Mouse (Mus musculus): ENCODE results near the gene Prkar1a. TPM values are rescaled to one million over a fixed set of nuclear protein-coding genes. Genes with fewer than 3 reads are reported as not detected.

Prkar1a gene
- total RNA-seq (2014; rRNA removed): 47.2 and 56.4 TPM in 2 replicates
- polyA plus RNA-seq (2012; rRNA removed): 51.1 and 59.9 TPM in 2 replicates

DNA sequence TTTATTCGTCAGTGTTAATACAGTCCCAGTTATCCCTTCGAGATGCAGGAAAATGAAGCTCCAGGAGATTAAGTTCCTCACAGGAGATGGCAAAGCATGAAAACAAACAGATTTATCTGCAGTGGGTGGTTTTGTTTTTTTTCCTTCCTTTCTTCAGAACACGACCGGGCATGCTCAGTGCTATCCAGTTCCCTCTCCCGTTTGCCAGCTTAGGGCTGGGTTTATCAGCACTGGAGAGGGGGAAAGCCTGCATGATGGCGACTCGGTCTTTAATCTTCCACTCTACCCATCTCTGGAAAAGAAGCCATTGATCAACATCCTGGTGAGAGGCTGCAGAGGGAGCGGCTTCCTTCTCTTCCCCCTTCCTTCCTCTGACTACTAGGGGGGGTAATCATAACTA, at the start of gene Prkar1a:
Prkar1a (plus strand) TSS at position 200 of the 400 bp plus-strand sequence.
- H3K27me3 ChIP-seq (ENCODE audit: control insufficient read depth, insufficient read depth, low read length): no peaks in the 10 kb centered on the region
- DNase-seq (ENCODE audit: extremely low read depth, low read depth, low spot score): no peak
- peaks cover 23% of the 10 kb centered on the region for H3K79me2 ChIP-seq (ENCODE audit: control insufficient read depth, insufficient read depth, low read length)
- TF ChIP-seq POLR2A (IDR thresholded peaks at IDR 0.05; ENCODE audit: extremely low read depth, insufficient read depth, low read length): no peak
- TF ChIP-seq CTCF (IDR thresholded peaks at IDR 0.05; ENCODE audit: low read depth, low read length): no peak
- peaks cover 16% of the 10 kb centered on the region for H3K4me1 ChIP-seq (ENCODE audit: control insufficient read depth, insufficient read depth, low read length)
- peak within 1 kb of the TSS; percentile 64 for H3K27ac ChIP-seq (replicated peaks; ENCODE audit: insufficient read depth, low read depth, low read length)
- WGBS: 18% methylated on average over 8 of the region's 8 CpGs
- peak within 1 kb of the TSS; percentile 73 for H3K9ac ChIP-seq (ENCODE audit: low read depth, low read length)
- H3K36me3 ChIP-seq (ENCODE audit: control insufficient read depth, insufficient read depth, low read length): peaks cover 4% of the 10 kb centered on the region; the same call in 1 of the 2 replicates
- H3K4me3 ChIP-seq (ENCODE audit: insufficient read depth, low read depth, low read length): peak within 1 kb of the TSS; percentile 95

DNA sequence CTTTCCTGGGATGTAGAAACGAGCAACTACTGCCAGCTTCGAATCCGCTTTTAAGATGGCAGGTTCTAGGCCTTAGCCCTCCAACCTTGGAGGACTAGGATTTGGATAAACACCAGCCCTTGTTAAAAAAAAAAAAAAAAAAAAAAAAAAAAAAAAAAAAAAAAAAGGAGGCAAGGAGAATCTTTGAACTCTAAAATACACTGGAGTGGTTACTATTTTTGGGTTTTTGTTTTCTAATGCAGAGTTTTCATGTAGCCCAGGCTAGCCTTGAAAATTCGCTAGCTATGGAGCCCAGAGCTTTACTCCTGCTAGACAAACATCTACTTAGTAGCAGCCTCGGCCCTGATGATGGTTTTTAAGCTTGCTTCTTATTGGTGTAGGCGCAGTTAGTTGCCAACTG, 41.6 kb upstream of the Prkar1a start:
- Histone ChIP-seq H3K27me3 (ENCODE audit: control insufficient read depth, insufficient read depth, low read length) (no peaks in the 10 kb centered on the region), H3K27ac (replicated peaks; ENCODE audit: insufficient read depth, low read depth, low read length) (no peak overlapping the region), H3K4me1 (ENCODE audit: control insufficient read depth, insufficient read depth, low read length) (peaks cover 14% of the 10 kb centered on the region; the same call in 1 of the 2 replicates), H3K79me2 (ENCODE audit: control insufficient read depth, insufficient read depth, low read length) (peaks cover 3% of the 10 kb centered on the region), H3K36me3 (ENCODE audit: control insufficient read depth, insufficient read depth, low read length) (peaks cover 11% of the 10 kb centered on the region), H3K4me3 (ENCODE audit: insufficient read depth, low read depth, low read length) (no peak overlapping the region), H3K9ac (ENCODE audit: low read depth, low read length) (no peak overlapping the region)
- no peak for DNase-seq (ENCODE audit: extremely low read depth, low read depth, low spot score)
- no peak for TF ChIP-seq POLR2A (IDR thresholded peaks at IDR 0.05; ENCODE audit: extremely low read depth, insufficient read depth, low read length)
- no peak for TF ChIP-seq CTCF (IDR thresholded peaks at IDR 0.05; ENCODE audit: low read depth, low read length)
- WGBS: 91% methylated on average over 6 of the region's 6 CpGs

DNA sequence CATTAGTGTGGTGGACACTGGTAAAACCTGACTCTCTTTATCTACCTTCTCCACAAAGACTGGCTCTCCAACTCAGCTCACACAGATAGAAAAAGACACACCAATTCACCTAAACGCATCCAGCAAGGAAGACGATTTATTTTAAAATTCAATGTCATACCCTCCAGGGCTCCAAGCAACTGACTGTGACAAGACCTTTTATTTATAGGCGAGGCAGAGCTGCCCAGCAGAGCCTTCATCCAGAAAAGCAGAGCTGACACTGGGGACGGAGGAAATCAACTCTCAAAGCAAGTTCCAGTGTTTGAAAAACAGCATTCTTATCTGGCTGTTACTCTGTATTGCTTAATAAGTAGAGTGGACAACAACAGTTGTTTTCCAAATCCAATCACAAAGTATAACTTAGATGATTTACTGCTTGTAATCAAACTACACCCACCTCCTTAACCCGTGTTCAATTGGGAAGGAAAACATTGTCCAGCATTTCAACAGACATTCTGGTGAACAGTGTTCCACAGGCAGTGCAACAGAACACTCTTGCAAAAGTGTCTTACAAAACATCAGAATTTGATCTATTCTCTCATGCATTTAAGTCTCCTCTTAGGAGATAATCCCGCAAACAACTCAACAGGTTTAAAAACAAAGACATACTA, 40.1 kb upstream of the Prkar1a start:
- peaks cover 3% of the 10 kb centered on the region; the same call in 1 of the 2 replicates for H3K79me2 ChIP-seq (ENCODE audit: control insufficient read depth, insufficient read depth, low read length)
- no peak overlapping the region for H3K4me3 ChIP-seq (ENCODE audit: insufficient read depth, low read depth, low read length)
- WGBS: 51% methylated on average over 6 of the region's 6 CpGs
- H3K4me1 ChIP-seq (ENCODE audit: control insufficient read depth, insufficient read depth, low read length): peaks cover 14% of the 10 kb centered on the region; the same call in 1 of the 2 replicates
- H3K27ac ChIP-seq (replicated peaks; ENCODE audit: insufficient read depth, low read depth, low read length): peak overlapping the region; percentile 18; the same call in 1 of the 2 replicates
- peak; percentile 28 for DNase-seq (ENCODE audit: extremely low read depth, low read depth, low spot score)
- H3K27me3 ChIP-seq (ENCODE audit: control insufficient read depth, insufficient read depth, low read length): no peaks in the 10 kb centered on the region
- TF ChIP-seq CTCF (IDR thresholded peaks at IDR 0.05; ENCODE audit: low read depth, low read length) (no peak), POLR2A (IDR thresholded peaks at IDR 0.05; ENCODE audit: extremely low read depth, insufficient read depth, low read length) (no peak)
- peaks cover 5% of the 10 kb centered on the region for H3K36me3 ChIP-seq (ENCODE audit: control insufficient read depth, insufficient read depth, low read length)
- no peak overlapping the region for H3K9ac ChIP-seq (ENCODE audit: low read depth, low read length)

DNA sequence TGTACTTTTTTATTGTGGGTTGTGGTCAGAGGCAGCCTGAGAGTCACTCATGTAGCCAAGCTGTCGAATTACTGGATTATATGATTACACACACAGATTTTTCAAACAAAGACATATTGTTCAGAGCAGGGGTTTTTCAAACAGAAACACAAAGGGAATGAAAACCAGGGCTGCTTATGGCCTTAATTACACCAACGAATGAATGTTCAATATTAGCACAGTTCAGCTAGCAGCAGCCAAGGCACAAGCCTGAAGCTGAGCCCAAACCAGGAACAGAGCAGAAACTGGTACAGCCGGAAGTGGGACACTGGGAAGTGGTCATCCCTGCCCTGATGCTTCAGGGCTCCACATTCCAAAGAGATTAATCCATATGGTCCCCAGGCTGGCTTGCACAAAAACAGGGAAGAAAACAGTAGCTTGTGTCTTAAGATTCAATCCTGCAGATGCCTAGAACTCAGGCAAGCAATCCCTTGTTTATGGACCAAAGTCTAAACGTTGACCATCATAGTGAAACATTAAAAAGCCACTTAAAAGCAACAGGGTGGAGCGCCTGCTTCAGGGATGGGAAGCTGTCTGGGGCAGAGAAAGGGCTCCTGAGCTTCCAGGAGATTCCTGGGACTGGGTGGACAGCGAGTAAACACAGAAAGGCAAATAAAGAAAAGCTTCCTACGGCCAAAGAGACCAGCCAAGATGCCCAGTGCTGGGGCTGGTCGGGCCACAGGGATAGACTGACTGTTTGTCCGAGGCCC, 39.0 kb upstream of the Prkar1a start:
- Histone ChIP-seq H3K9ac (ENCODE audit: low read depth, low read length) (peak overlapping the region; percentile 95), H3K79me2 (ENCODE audit: control insufficient read depth, insufficient read depth, low read length) (peaks cover 3% of the 10 kb centered on the region; the same call in 1 of the 2 replicates), H3K27me3 (ENCODE audit: control insufficient read depth, insufficient read depth, low read length) (no peaks in the 10 kb centered on the region), H3K4me1 (ENCODE audit: control insufficient read depth, insufficient read depth, low read length) (peaks cover 14% of the 10 kb centered on the region; the same call in 1 of the 2 replicates), H3K27ac (replicated peaks; ENCODE audit: insufficient read depth, low read depth, low read length) (peak overlapping the region; percentile 73), H3K4me3 (ENCODE audit: insufficient read depth, low read depth, low read length) (peak overlapping the region; percentile 81), H3K36me3 (ENCODE audit: control insufficient read depth, insufficient read depth, low read length) (0 out of 2 replicates have a peak, but pooled peaks cover 2% of the 10 kb centered on the region)
- no peak for TF ChIP-seq POLR2A (IDR thresholded peaks at IDR 0.05; ENCODE audit: extremely low read depth, insufficient read depth, low read length)
- TF ChIP-seq CTCF (IDR thresholded peaks at IDR 0.05; ENCODE audit: low read depth, low read length): no peak
- WGBS: 14% methylated on average over 9 of the region's 9 CpGs
- DNase-seq (ENCODE audit: extremely low read depth, low read depth, low spot score): peak; percentile 50

DNA sequence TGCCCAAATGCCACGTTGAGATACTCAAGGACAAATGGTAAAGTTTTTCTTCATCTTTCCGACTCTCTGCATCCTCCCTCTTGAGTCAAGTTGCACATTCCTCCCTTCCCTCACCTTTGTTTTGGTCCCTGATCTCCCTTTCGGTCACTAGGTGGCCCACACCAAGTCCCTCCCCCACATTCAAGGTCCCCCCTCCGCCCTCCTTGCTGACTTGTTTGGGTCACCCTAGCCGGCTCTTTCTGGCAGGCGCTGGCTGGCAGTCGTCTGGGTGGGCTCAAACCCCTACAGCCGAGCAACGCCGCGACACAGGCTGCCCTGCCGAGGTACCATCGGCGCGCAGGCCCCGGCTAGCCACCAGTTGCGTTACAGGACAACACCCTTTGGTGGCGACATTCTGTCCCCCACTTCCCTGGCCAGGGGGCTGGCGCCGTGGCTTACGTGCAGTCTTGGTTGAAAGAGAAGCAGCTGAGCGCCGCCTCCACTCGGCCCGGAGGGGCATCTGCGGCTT, 38.4 kb upstream of the Prkar1a start:
- Histone ChIP-seq H3K4me3 (ENCODE audit: insufficient read depth, low read depth, low read length) (peak overlapping the region; percentile 81), H3K27ac (replicated peaks; ENCODE audit: insufficient read depth, low read depth, low read length) (peak overlapping the region; percentile 73), H3K4me1 (ENCODE audit: control insufficient read depth, insufficient read depth, low read length) (peaks cover 14% of the 10 kb centered on the region; the same call in 1 of the 2 replicates), H3K36me3 (ENCODE audit: control insufficient read depth, insufficient read depth, low read length) (no peaks in the 10 kb centered on the region), H3K79me2 (ENCODE audit: control insufficient read depth, insufficient read depth, low read length) (peaks cover 3% of the 10 kb centered on the region; the same call in 1 of the 2 replicates), H3K9ac (ENCODE audit: low read depth, low read length) (peak overlapping the region; percentile 95), H3K27me3 (ENCODE audit: control insufficient read depth, insufficient read depth, low read length) (no peaks in the 10 kb centered on the region)
- WGBS: under 1% methylated on average over 26 of the region's 26 CpGs
- no peak for TF ChIP-seq POLR2A (IDR thresholded peaks at IDR 0.05; ENCODE audit: extremely low read depth, insufficient read depth, low read length)
- TF ChIP-seq CTCF (IDR thresholded peaks at IDR 0.05; ENCODE audit: low read depth, low read length): peak; percentile 10; the same call in 1 of the 2 replicates
- no peak for DNase-seq (ENCODE audit: extremely low read depth, low read depth, low spot score)
